10 mouse cellular contexts compared by ENCODE assay signal in the genomic region with DNA sequence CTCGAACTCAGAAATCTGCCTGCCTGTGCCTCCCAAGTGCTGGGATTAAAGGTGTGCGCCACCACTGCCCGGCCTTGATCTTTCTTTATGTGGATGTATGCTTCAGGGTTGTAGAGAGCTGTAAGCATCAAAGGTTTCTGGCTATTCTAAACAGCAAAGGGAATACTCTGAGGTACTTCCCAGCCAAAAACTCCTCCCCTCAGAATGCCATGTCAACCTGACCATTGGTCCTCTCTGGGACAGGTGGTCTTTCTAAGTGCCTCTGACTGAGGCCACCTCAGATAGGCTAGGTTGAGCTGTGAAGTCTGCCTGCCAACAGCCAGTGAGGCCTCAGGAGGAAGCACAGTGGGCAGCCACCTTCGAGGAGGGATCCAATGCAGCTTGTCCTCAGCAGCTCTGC. TPM values are rescaled to one million over a fixed set of nuclear protein-coding genes. Genes with fewer than 3 reads are reported as not detected.
A peak's percentile ranks its signal among the peaks of the same experiment; 100 is the strongest.
DNase-seq lines count a peak whose midpoint lies in the region; ATAC-seq and TF ChIP-seq lines count a peak whose summit lies in the region.
"Had no signal": no experiment of that assay in that cellular context is flagged by ENCODE, and none has a peak within 500 bp of the region (broad histone marks: within the 10 kb centered on the region; RNA-seq: fewer than 3 reads in every experiment).

No protein-coding gene starts in this region.

- no peaks in the 10 kb centered on the region for H3K9me3 ChIP-seq in embryonic facial prominence, embryonic 12.5 days
- no peaks in the 10 kb centered on the region for H3K9me3 ChIP-seq in liver, embryonic 14.5 days (ENCODE audit: control insufficient read depth, low read length)
- H3K9me3 ChIP-seq in midbrain, postnatal 0 days (ENCODE audit: low read length): no peaks in the 10 kb centered on the region

- peaks cover 3% of the 10 kb centered on the region; the same call in 1 of the 2 replicates for H3K79me2 ChIP-seq in heart, adult 2 months (replicated peaks; ENCODE audit: control insufficient read depth, insufficient read depth, low read length)

- H3K4me2 ChIP-seq in embryonic facial prominence, embryonic 12.5 days (replicated peaks): peak overlapping the region; percentile 31
- H3K4me2 ChIP-seq in liver, embryonic 14.5 days (ENCODE audit: low read depth): peak overlapping the region; percentile 78
- no peak overlapping the region for H3K4me2 ChIP-seq in midbrain, postnatal 0 days (ENCODE audit: low read depth, low read length, poor library complexity, severe bottlenecking)
- H3K4me2 ChIP-seq: midbrain, embryonic 11.5 days had no signal

- no peak for ATAC-seq in embryonic facial prominence, embryonic 12.5 days (ENCODE audit: insufficient number of reproducible peaks, insufficient read depth, low FRiP score, low TSS enrichment)
- peak; percentile 25; the same call in 1 of the 2 replicates for ATAC-seq in liver, embryonic 14.5 days (ENCODE audit: insufficient read depth)
- no peak for ATAC-seq in midbrain, postnatal 0 days (ENCODE audit: low FRiP score)

- peaks cover 13% of the 10 kb centered on the region for H3K36me3 ChIP-seq in heart, adult 2 months (ENCODE audit: control insufficient read depth, insufficient read depth, low read length)
- H3K36me3 ChIP-seq in embryonic facial prominence, embryonic 12.5 days: peaks cover 22% of the 10 kb centered on the region
- H3K36me3 ChIP-seq in liver, embryonic 14.5 days (replicated peaks; ENCODE audit: control insufficient read depth, insufficient read depth, low read depth): peaks cover 18% of the 10 kb centered on the region
- peaks cover 13% of the 10 kb centered on the region for H3K36me3 ChIP-seq in midbrain, postnatal 0 days (ENCODE audit: insufficient read depth, low read length)

- H3K4me1 ChIP-seq in heart, adult 2 months (ENCODE audit: control insufficient read depth, insufficient read depth, low read length): peaks cover 8% of the 10 kb centered on the region
- H3K4me1 ChIP-seq in embryonic facial prominence, embryonic 12.5 days: peaks cover 7% of the 10 kb centered on the region
- H3K4me1 ChIP-seq in liver, embryonic 14.5 days (replicated peaks; ENCODE audit: control insufficient read depth in 2 of 2, insufficient read depth in 2 of 2, low read length in 1 of 2): peaks cover 13 to 32% of the 10 kb centered on the region in 2 experiments
- no peaks in the 10 kb centered on the region for H3K4me1 ChIP-seq in midbrain, postnatal 0 days (ENCODE audit: insufficient read depth, low read length)
- no peaks in the 10 kb centered on the region for H3K4me1 ChIP-seq in cerebellum, adult 2 months (ENCODE audit: control insufficient read depth, insufficient read depth, low read length)

- intact Hi-C loops in heart, adult 2 months (cut with DNase I): loop anchor here (2.0 kb wide), 1 partner anchor 16 kb away; a partner anchor contains a TSS
- intact Hi-C loops in heart, postnatal 36 days (cut with DNase I): no loop called here

- no peak for TF ChIP-seq POLR2A in heart, adult 2 months (IDR thresholded peaks at IDR 0.05; ENCODE audit: insufficient read depth, low read depth, low read length)
- TF ChIP-seq POLR2A in cerebellum, adult 2 months (IDR thresholded peaks at IDR 0.05; ENCODE audit: borderline replicate concordance, insufficient read depth, low read length): no peak

- no peaks in the 10 kb centered on the region for H3K27me3 ChIP-seq in heart, adult 2 months (ENCODE audit: control insufficient read depth, insufficient read depth, low read length)
- no peaks in the 10 kb centered on the region for H3K27me3 ChIP-seq in embryonic facial prominence, embryonic 12.5 days
- H3K27me3 ChIP-seq in liver, embryonic 14.5 days (ENCODE audit: control insufficient read depth, insufficient read depth, low read length): no peaks in the 10 kb centered on the region
- H3K27me3 ChIP-seq in midbrain, postnatal 0 days (ENCODE audit: insufficient read depth, low read length): no peaks in the 10 kb centered on the region
- no peaks in the 10 kb centered on the region for H3K27me3 ChIP-seq in cerebellum, adult 2 months (ENCODE audit: control insufficient read depth, insufficient read depth, low read length)
- H3K27me3 ChIP-seq: Patski had no signal

- no peak for TF ChIP-seq CTCF in heart, adult 2 months (IDR thresholded peaks at IDR 0.05)
- TF ChIP-seq CTCF in liver, embryonic 14.5 days (IDR thresholded peaks at IDR 0.05; ENCODE audit: low read depth): peak; percentile 4; the same call in 1 of the 2 replicates
- no peak for TF ChIP-seq CTCF in midbrain, postnatal 0 days (IDR thresholded peaks at IDR 0.05)
- TF ChIP-seq CTCF in cerebellum, adult 2 months (IDR thresholded peaks at IDR 0.05; ENCODE audit: borderline replicate concordance, insufficient read depth, low read depth, low read length): no peak

- H3K9ac ChIP-seq in heart, adult 2 months (ENCODE audit: low read depth, low read length): peak overlapping the region; percentile 69
- no peak overlapping the region for H3K9ac ChIP-seq in embryonic facial prominence, embryonic 12.5 days
- peak overlapping the region; percentile 90 for H3K9ac ChIP-seq in liver, embryonic 14.5 days (replicated peaks)
- H3K9ac ChIP-seq in midbrain, postnatal 0 days (replicated peaks; ENCODE audit: low read length, poor library complexity, severe bottlenecking): no peak overlapping the region

- H3K27ac ChIP-seq in heart, adult 2 months: peak overlapping the region; percentile 90
- H3K27ac ChIP-seq in embryonic facial prominence, embryonic 12.5 days: no peak overlapping the region
- peak overlapping the region; percentile 95 for H3K27ac ChIP-seq in liver, embryonic 14.5 days
- no peak overlapping the region for H3K27ac ChIP-seq in midbrain, postnatal 0 days (ENCODE audit: low read depth, low read length)
- H3K27ac ChIP-seq in cerebellum, adult 2 months (ENCODE audit: insufficient read depth, low read length): no peak overlapping the region

- DNase-seq in heart, adult 2 months: peak in 1 of 2 experiments; percentile 28
- DNase-seq in heart, postnatal 36 days: no peak
- peak; percentile 47 for DNase-seq in 3134 (ENCODE audit: extremely low read depth, insufficient read length, low spot score)
- no peak for DNase-seq in liver, embryonic 14.5 days (ENCODE audit: low read depth in 3 of 3, low spot score in 3 of 3)
- DNase-seq in urinary bladder, postnatal 25 days (ENCODE audit: low spot score): no peak
- no peak for DNase-seq in midbrain, postnatal 0 days (ENCODE audit: low spot score)
- no peak for DNase-seq in cerebellum, adult 2 months

- H3K4me3 ChIP-seq in heart, adult 2 months: peak overlapping the region; percentile 68
- no peak overlapping the region for H3K4me3 ChIP-seq in embryonic facial prominence, embryonic 12.5 days
- peak overlapping the region; percentile 90 to 96 for H3K4me3 ChIP-seq in liver, embryonic 14.5 days (ENCODE audit: insufficient read depth in 1 of 2, low read depth in 2 of 2, low read length in 2 of 2)
- no peak overlapping the region for H3K4me3 ChIP-seq in midbrain, postnatal 0 days (ENCODE audit: low read depth, low read length)
- H3K4me3 ChIP-seq in cerebellum, adult 2 months (replicated peaks; ENCODE audit: insufficient read depth, low read depth, low read length): no peak overlapping the region

- TF ChIP-seq EP300 in heart, adult 2 months (IDR thresholded peaks at IDR 0.05; ENCODE audit: insufficient read depth, low read depth, low read length): no peak
- no peak for TF ChIP-seq EP300 in liver, embryonic 14.5 days (IDR thresholded peaks at IDR 0.05; ENCODE audit: low read depth)

- WGBS in heart, adult 2 months: 57% methylated on average over 4 of the region's 4 CpGs
- WGBS in embryonic facial prominence, embryonic 12.5 days: 83% methylated on average over 4 of the region's 4 CpGs
- WGBS in liver, embryonic 14.5 days (ENCODE audit: insufficient replicate concordance): 31% methylated on average over 4 of the region's 4 CpGs
- 83% methylated on average over 4 of the region's 4 CpGs for WGBS in midbrain, postnatal 0 days
- 77% methylated on average over 4 of the region's 4 CpGs for WGBS in cerebellum, adult 2 months

RNA-seq across cellular contexts. Expression of a gene that starts 0.7 kb away (rescaled TPM):
- 10 to 100 TPM; 11.5 to 12.6 TPM for total RNA-seq in heart, adult 2 months (2021)
- 25.5 and 29.4 TPM in 2 replicates for polyA plus RNA-seq in heart, adult 2 months (2012; rRNA removed)
- 10 to 100 TPM; 13.3 to 15.6 TPM for total RNA-seq in heart, postnatal 36 days (2021)
- 5.9 and 6.1 TPM in 2 replicates for polyA plus RNA-seq in embryonic facial prominence, embryonic 12.5 days (2016; fragmentation: Nextera tagmentation; extraction: Ambion mirVana)
- polyA plus RNA-seq in liver, embryonic 14.5 days (2012; rRNA removed): 14.0 and 17.2 TPM in 2 replicates
- 21.3 and 22.1 TPM in 2 replicates for polyA plus RNA-seq in liver, embryonic 14.5 days (2014; fragmentation: Nextera tagmentation; extraction: Ambion mirVana)
- 1.9 and 3.3 TPM in 2 replicates for total RNA-seq in midbrain, postnatal 0 days (2014; rRNA removed)
- 4.5 TPM in 2 replicates for polyA plus RNA-seq in midbrain, postnatal 0 days (2015; fragmentation: Nextera tagmentation; extraction: Ambion mirVana)
- 6.2 and 6.3 TPM in 2 replicates for polyA plus RNA-seq in cerebellum, adult 2 months (2012; rRNA removed)

RNA-seq across cellular contexts. Expression of a gene that starts 6.8 kb away (rescaled TPM):
- total RNA-seq in heart, adult 2 months (2021): 10 to 100 TPM; 38.3 to 48.4 TPM
- polyA plus RNA-seq in heart, adult 2 months (2012; rRNA removed): 234 and 242 TPM in 2 replicates
- 10 to 100 TPM; 48.2 to 52.4 TPM for total RNA-seq in heart, postnatal 36 days (2021)
- 361 and 382 TPM in 2 replicates for polyA plus RNA-seq in embryonic facial prominence, embryonic 12.5 days (2016; fragmentation: Nextera tagmentation; extraction: Ambion mirVana)
- 571 and 987 TPM in 2 replicates for polyA plus RNA-seq in liver, embryonic 14.5 days (2012; rRNA removed)
- 295 and 303 TPM in 2 replicates for polyA plus RNA-seq in liver, embryonic 14.5 days (2014; fragmentation: Nextera tagmentation; extraction: Ambion mirVana)
- total RNA-seq in midbrain, postnatal 0 days (2014; rRNA removed): 605 and 614 TPM in 2 replicates
- polyA plus RNA-seq in midbrain, postnatal 0 days (2015; fragmentation: Nextera tagmentation; extraction: Ambion mirVana): 227 and 260 TPM in 2 replicates
- polyA plus RNA-seq in cerebellum, adult 2 months (2012; rRNA removed): 400 and 422 TPM in 2 replicates

RNA-seq across cellular contexts. Expression of a gene that starts 15.9 kb away (rescaled TPM):
- 1 to 10 TPM; 6.5 to 8.0 TPM for total RNA-seq in heart, adult 2 months (2021)
- 5.8 and 9.8 TPM in 2 replicates for polyA plus RNA-seq in heart, adult 2 months (2012; rRNA removed)
- total RNA-seq in heart, postnatal 36 days (2021): 1 to 10 TPM; 5.6 to 6.2 TPM
- polyA plus RNA-seq in embryonic facial prominence, embryonic 12.5 days (2016; fragmentation: Nextera tagmentation; extraction: Ambion mirVana): 15.2 and 17.2 TPM in 2 replicates
- 2.9 and 3.1 TPM in 2 replicates for polyA plus RNA-seq in liver, embryonic 14.5 days (2012; rRNA removed)
- polyA plus RNA-seq in liver, embryonic 14.5 days (2014; fragmentation: Nextera tagmentation; extraction: Ambion mirVana): 1.2 and 1.4 TPM in 2 replicates
- total RNA-seq in midbrain, postnatal 0 days (2014; rRNA removed): 90.5 and 96.3 TPM in 2 replicates
- polyA plus RNA-seq in midbrain, postnatal 0 days (2015; fragmentation: Nextera tagmentation; extraction: Ambion mirVana): 95.7 and 104 TPM in 2 replicates
- 216 and 275 TPM in 2 replicates for polyA plus RNA-seq in cerebellum, adult 2 months (2012; rRNA removed)

RNA-seq across cellular contexts. Expression of a gene that starts 17.1 kb away (rescaled TPM):
- total RNA-seq in heart, adult 2 months (2021): 10 to 100 TPM; 20.4 to 21.4 TPM
- 29.6 and 35.0 TPM in 2 replicates for polyA plus RNA-seq in heart, adult 2 months (2012; rRNA removed)
- total RNA-seq in heart, postnatal 36 days (2021): 10 to 100 TPM; 22.0 to 24.9 TPM
- 32.2 and 35.4 TPM in 2 replicates for polyA plus RNA-seq in embryonic facial prominence, embryonic 12.5 days (2016; fragmentation: Nextera tagmentation; extraction: Ambion mirVana)
- polyA plus RNA-seq in liver, embryonic 14.5 days (2012; rRNA removed): 9.1 TPM in 2 replicates
- polyA plus RNA-seq in liver, embryonic 14.5 days (2014; fragmentation: Nextera tagmentation; extraction: Ambion mirVana): 6.8 and 6.9 TPM in 2 replicates
- total RNA-seq in midbrain, postnatal 0 days (2014; rRNA removed): 313 and 334 TPM in 2 replicates
- polyA plus RNA-seq in midbrain, postnatal 0 days (2015; fragmentation: Nextera tagmentation; extraction: Ambion mirVana): 143 and 146 TPM in 2 replicates
- polyA plus RNA-seq in cerebellum, adult 2 months (2012; rRNA removed): 44.6 and 49.2 TPM in 2 replicates

RNA-seq across cellular contexts. Expression of a gene that starts 23.8 kb away (rescaled TPM):
- total RNA-seq in heart, adult 2 months (2021): 10 to 100 TPM; 50.6 to 58.3 TPM
- polyA plus RNA-seq in heart, adult 2 months (2012; rRNA removed): 56.8 and 81.6 TPM in 2 replicates
- total RNA-seq in heart, postnatal 36 days (2021): 10 to 100 TPM; 50.6 to 66.9 TPM
- 7.4 and 9.1 TPM in 2 replicates for polyA plus RNA-seq in embryonic facial prominence, embryonic 12.5 days (2016; fragmentation: Nextera tagmentation; extraction: Ambion mirVana)
- 0.29 and 0.74 TPM in 2 replicates for polyA plus RNA-seq in liver, embryonic 14.5 days (2012; rRNA removed)
- polyA plus RNA-seq in liver, embryonic 14.5 days (2014; fragmentation: Nextera tagmentation; extraction: Ambion mirVana): 0.53 and 0.86 TPM in 2 replicates
- total RNA-seq in midbrain, postnatal 0 days (2014; rRNA removed): 0.66 and 2.7 TPM in 2 replicates
- polyA plus RNA-seq in midbrain, postnatal 0 days (2015; fragmentation: Nextera tagmentation; extraction: Ambion mirVana): 2.9 TPM in 2 replicates
- 1.2 and 1.8 TPM in 2 replicates for polyA plus RNA-seq in cerebellum, adult 2 months (2012; rRNA removed)

Comparison
In these comparisons a context has a peak if more than half of its experiments do, and no peak if none do; other contexts are left out.
1. H3K27ac ChIP-seq: peak in heart, adult 2 months (single experiment) and liver, embryonic 14.5 days (single experiment); none in embryonic facial prominence, embryonic 12.5 days (single experiment), midbrain, postnatal 0 days (single experiment) and cerebellum, adult 2 months (single experiment).
2. H3K4me3 ChIP-seq: peak in heart, adult 2 months (single experiment) and liver, embryonic 14.5 days (2 of 2); none in embryonic facial prominence, embryonic 12.5 days (single experiment), midbrain, postnatal 0 days (single experiment) and cerebellum, adult 2 months (single experiment).
3. H3K9ac ChIP-seq: peak in heart, adult 2 months (single experiment) and liver, embryonic 14.5 days (single experiment); none in embryonic facial prominence, embryonic 12.5 days (single experiment) and midbrain, postnatal 0 days (single experiment).